Mouse (Mus musculus) liver, adult 2 months (tissue): ENCODE measurements at regions not wholly inside any gene's neighbourhood (a gene's known extent, or its start where the extent isn't known, plus 50 kb on each side); places are given as distances from the start of the nearest gene placed in this dataset.

ENCODE experiments used
- CTCF ChIP-seq: fragments of 200-500 bp; IDR thresholded peaks from 2 replicates; pipeline ENCODE4 v1.5.1; 2011; ENCODE audit warnings: low read depth, low read length, control low read depth
- POLR2A ChIP-seq: fragments of 200-500 bp; IDR thresholded peaks from 2 replicates; pipeline ENCODE4 v1.6.1; 2011; ENCODE audit warnings: low read length, control low read depth; ENCODE audit not compliant: insufficient read depth; ENCODE audit errors: extremely low read depth

GRCm38 (mm10) chr4:105676690-105677089, 113.0 kb upstream of the Gm12728 start:
- TF ChIP-seq CTCF: no peak
- no peak for TF ChIP-seq POLR2A
